Mouse (Mus musculus): Measurements from ENCODE around the gene Ptger1. TPM values are rescaled to one million over a fixed set of nuclear protein-coding genes. Genes with fewer than 3 reads are reported as not detected.

Gene Ptger1
- total RNA-seq (2014; fragmentation: Nextera tagmentation) (1.1 TPM in 1 of 2 replicates, not detected in the other), total RNA-seq (2017) (1.6 and 1.8 TPM in 2 replicates), polyA plus RNA-seq (2012) (0.23 and 0.38 TPM in 2 replicates)

DNA sequence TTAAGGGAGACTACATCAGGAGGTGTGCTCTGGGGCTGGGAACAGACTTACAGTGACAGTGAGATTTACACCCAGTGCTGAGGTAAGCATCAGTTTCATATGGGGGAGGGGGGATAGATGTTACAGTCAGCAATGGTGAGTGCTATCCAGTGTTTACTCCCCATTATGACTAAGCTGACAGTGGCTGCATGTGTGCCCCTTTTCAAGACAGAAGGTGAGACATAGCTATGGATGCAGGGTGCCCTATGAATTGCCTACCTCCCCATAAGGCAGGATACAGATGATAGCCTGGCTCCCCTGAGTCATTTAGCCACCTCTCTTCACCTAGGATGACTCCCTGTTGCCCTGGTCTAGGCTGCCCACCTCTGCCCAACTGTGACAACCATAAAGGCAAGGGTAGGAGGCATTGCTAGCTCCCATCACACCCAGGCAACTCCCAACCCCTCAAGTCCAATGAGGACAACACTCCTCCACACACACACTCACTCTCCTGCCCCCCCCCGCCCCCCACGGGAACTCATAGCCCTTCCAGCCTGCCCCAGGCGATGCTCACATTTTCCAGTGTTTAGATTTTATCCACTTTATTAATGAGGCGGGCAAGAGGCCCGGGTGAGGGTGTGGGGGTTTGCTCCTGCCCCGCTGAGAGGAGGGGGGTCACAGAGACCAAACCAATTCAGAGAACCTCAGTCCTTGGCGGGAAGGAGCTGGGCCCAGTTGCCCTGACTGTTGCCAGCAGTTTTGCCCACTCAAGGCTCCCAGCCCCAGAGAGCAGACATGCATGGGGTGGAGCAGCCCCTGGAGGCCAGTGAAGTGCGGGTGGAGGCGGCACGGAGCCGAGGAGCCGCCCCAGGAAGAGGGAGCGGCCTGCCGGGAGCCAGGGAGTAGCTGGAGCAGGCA is at the start of gene Ptger1:
TSS of gene Ptger1 (plus strand) at position 710 of the 897 bp plus-strand sequence.
- ATAC-seq (ENCODE audit: extremely low read depth, insufficient number of reproducible peaks, low FRiP score, poor library complexity, severe bottlenecking): no peak
- peaks cover 80% of the 10 kb centered on the region for H3K36me3 ChIP-seq (replicated peaks)
- no peak for DNase-seq (ENCODE audit: low spot score)
- no peaks in the 10 kb centered on the region; the same call in 1 of the 2 replicates for H3K27me3 ChIP-seq (ENCODE audit: insufficient read depth, low read length)
- peaks cover 27% of the 10 kb centered on the region for H3K4me1 ChIP-seq (ENCODE audit: insufficient read depth, low read depth, low read length)
- H3K9me3 ChIP-seq (replicated peaks): peaks cover 13% of the 10 kb centered on the region
- no peak within 1 kb of the TSS for H3K4me3 ChIP-seq (ENCODE audit: low read depth, low read length)
- TF ChIP-seq TAL1 (conservative IDR thresholded peaks at IDR 0.05; ENCODE audit: low read depth, low read length): no peak
- TF ChIP-seq POLR2AphosphoS5 (IDR thresholded peaks at IDR 0.05; ENCODE audit: insufficient replicate concordance, low read depth, low read length): peak; percentile 80
- TF ChIP-seq CTCF (IDR thresholded peaks at IDR 0.05; ENCODE audit: low read depth, low read length): no peak

- no peak for DNase-seq (ENCODE audit: low spot score)
- no peaks in the 10 kb centered on the region for H3K27me3 ChIP-seq (ENCODE audit: insufficient read depth, low read length)
- peaks cover 9% of the 10 kb centered on the region for H3K4me1 ChIP-seq (ENCODE audit: insufficient read depth, low read depth, low read length)
- H3K4me3 ChIP-seq (ENCODE audit: low read depth, low read length): no peak overlapping the region
- no peak for ATAC-seq (ENCODE audit: extremely low read depth, insufficient number of reproducible peaks, low FRiP score, poor library complexity, severe bottlenecking)
- peaks cover 30% of the 10 kb centered on the region for H3K36me3 ChIP-seq (replicated peaks)
- no peaks in the 10 kb centered on the region for H3K9me3 ChIP-seq (replicated peaks)
- TF ChIP-seq POLR2AphosphoS5 (IDR thresholded peaks at IDR 0.05; ENCODE audit: insufficient replicate concordance, low read depth, low read length) (no peak), GATA2 (IDR thresholded peaks at IDR 0.05; ENCODE audit: borderline replicate concordance, low read depth, low read length) (no peak), CTCF (IDR thresholded peaks at IDR 0.05; ENCODE audit: low read depth, low read length) (no peak), TAL1 (conservative IDR thresholded peaks at IDR 0.05; ENCODE audit: low read depth, low read length) (no peak), GATA1 (IDR thresholded peaks at IDR 0.05; ENCODE audit: borderline replicate concordance, low read length) (no peak)
These were observed 49.4 kb upstream of the Ptger1 start for GRCm38 (mm10) chr8:83617111-83617510.

DNA sequence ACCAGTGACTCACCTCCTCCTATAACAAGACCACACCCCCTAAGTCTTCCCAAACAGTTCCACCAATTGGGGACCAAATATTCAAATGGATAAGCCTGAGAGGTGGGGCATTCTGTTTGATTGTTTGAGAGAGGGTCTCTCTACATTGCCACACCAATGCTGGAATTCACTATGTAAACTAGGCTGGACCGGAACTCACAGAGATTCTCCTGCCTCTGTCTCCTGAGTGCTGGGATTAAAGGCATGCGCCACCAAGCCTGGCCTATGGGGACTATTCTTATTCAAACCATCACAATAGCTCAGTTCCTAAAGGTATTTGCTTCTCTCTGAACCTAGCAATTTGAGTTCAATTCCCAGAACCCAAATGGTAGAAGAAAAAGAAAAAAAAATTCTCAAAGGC is 47.9 kb upstream of the Ptger1 start:
- H3K36me3 ChIP-seq (replicated peaks): peaks cover 16% of the 10 kb centered on the region
- no peaks in the 10 kb centered on the region for H3K9me3 ChIP-seq (replicated peaks)
- H3K4me1 ChIP-seq (ENCODE audit: insufficient read depth, low read depth, low read length): peaks cover 18% of the 10 kb centered on the region
- no peak for ATAC-seq (ENCODE audit: extremely low read depth, insufficient number of reproducible peaks, low FRiP score, poor library complexity, severe bottlenecking)
- TF ChIP-seq TAL1 (conservative IDR thresholded peaks at IDR 0.05; ENCODE audit: low read depth, low read length) (no peak), POLR2AphosphoS5 (IDR thresholded peaks at IDR 0.05; ENCODE audit: insufficient replicate concordance, low read depth, low read length) (no peak), CTCF (IDR thresholded peaks at IDR 0.05; ENCODE audit: low read depth, low read length) (no peak), GATA2 (IDR thresholded peaks at IDR 0.05; ENCODE audit: borderline replicate concordance, low read depth, low read length) (no peak), GATA1 (IDR thresholded peaks at IDR 0.05; ENCODE audit: borderline replicate concordance, low read length) (no peak)
- H3K4me3 ChIP-seq (ENCODE audit: low read depth, low read length): no peak overlapping the region
- DNase-seq (ENCODE audit: low spot score): no peak
- H3K27me3 ChIP-seq (ENCODE audit: insufficient read depth, low read length): no peaks in the 10 kb centered on the region

- H3K4me1 ChIP-seq (ENCODE audit: insufficient read depth, low read depth, low read length): peaks cover 22% of the 10 kb centered on the region
- DNase-seq (ENCODE audit: low spot score): no peak
- H3K9me3 ChIP-seq (replicated peaks): no peaks in the 10 kb centered on the region
- H3K4me3 ChIP-seq (ENCODE audit: low read depth, low read length): no peak overlapping the region
- H3K36me3 ChIP-seq (replicated peaks): peaks cover 7% of the 10 kb centered on the region
- TF ChIP-seq GATA1 (IDR thresholded peaks at IDR 0.05; ENCODE audit: borderline replicate concordance, low read length): no peak
- no peak for TF ChIP-seq CTCF (IDR thresholded peaks at IDR 0.05; ENCODE audit: low read depth, low read length)
- TF ChIP-seq TAL1 (conservative IDR thresholded peaks at IDR 0.05; ENCODE audit: low read depth, low read length): no peak
- TF ChIP-seq GATA2 (IDR thresholded peaks at IDR 0.05; ENCODE audit: borderline replicate concordance, low read depth, low read length): no peak
- TF ChIP-seq POLR2AphosphoS5 (IDR thresholded peaks at IDR 0.05; ENCODE audit: insufficient replicate concordance, low read depth, low read length): no peak
- no peak for ATAC-seq (ENCODE audit: extremely low read depth, insufficient number of reproducible peaks, low FRiP score, poor library complexity, severe bottlenecking)
- H3K27me3 ChIP-seq (ENCODE audit: insufficient read depth, low read length): no peaks in the 10 kb centered on the region
These were observed 46.8 kb upstream of the Ptger1 start for GRCm38 (mm10) chr8:83619568-83620285.

DNA sequence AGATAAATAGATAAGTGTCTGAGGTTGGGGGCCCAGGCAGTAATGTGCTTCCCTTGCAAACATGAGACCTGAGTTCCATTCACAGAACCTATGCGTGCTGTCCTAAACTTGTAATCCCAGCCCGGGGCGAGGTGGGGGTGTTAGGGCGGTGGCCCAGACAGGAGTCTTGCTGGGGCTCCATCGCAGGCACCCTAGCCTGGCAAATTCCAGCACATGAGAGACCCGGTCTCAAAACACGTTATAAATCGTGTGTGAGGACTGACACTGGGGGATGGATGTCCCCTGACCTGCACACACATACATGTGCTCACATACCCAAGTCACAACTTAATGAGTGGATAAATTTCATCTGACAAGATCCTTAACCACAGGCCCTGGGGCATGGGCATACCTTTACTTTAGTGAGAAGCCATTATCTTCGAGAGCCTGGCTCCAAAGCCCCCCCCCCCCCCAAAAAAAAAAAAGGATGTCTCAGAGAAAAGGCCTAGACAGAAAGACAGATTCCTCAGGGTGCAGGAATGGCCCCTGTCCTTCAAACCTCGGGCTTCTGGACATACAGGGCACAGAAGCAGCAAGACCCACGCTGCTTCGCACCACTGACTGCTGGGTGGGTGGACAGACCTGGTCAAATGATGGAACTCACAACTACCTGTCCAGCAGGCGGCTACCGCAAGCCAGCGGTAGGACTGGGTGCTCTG is 44.6 kb upstream of the Ptger1 start:
- Histone ChIP-seq H3K27me3 (ENCODE audit: insufficient read depth, low read length) (no peaks in the 10 kb centered on the region), H3K4me1 (ENCODE audit: insufficient read depth, low read depth, low read length) (peaks cover 22% of the 10 kb centered on the region), H3K36me3 (replicated peaks) (no peaks in the 10 kb centered on the region), H3K4me3 (ENCODE audit: low read depth, low read length) (peak overlapping the region; percentile 69; the same call in 1 of the 2 replicates), H3K9me3 (replicated peaks) (no peaks in the 10 kb centered on the region)
- DNase-seq (ENCODE audit: low spot score) (no peak), ATAC-seq (ENCODE audit: extremely low read depth, insufficient number of reproducible peaks, low FRiP score, poor library complexity, severe bottlenecking) (no peak)
- TF ChIP-seq POLR2AphosphoS5 (IDR thresholded peaks at IDR 0.05; ENCODE audit: insufficient replicate concordance, low read depth, low read length) (no peak), CTCF (IDR thresholded peaks at IDR 0.05; ENCODE audit: low read depth, low read length) (no peak), GATA1 (IDR thresholded peaks at IDR 0.05; ENCODE audit: borderline replicate concordance, low read length) (no peak), TAL1 (conservative IDR thresholded peaks at IDR 0.05; ENCODE audit: low read depth, low read length) (no peak), GATA2 (IDR thresholded peaks at IDR 0.05; ENCODE audit: borderline replicate concordance, low read depth, low read length) (no peak)
